Mouse (Mus musculus) right cerebral cortex, postnatal 4 days (tissue): ENCODE measurements around the gene Gbx1.

Experiments
- DNase-seq: peaks from one replicate; pipeline ENCODE4 v3.0.0-alpha.2; 2022

The Gbx1 gene

GRCm38 (mm10) chr5:24474723-24475261 is 52.2 kb downstream of the Gbx1 start:
- DNase-seq, result peak; percentile 58

GRCm38 (mm10) chr5:24474025-24474722 is 52.8 kb downstream of the Gbx1 start:
- DNase-seq, result no peak

- DNase-seq, result no peak
Observed at GRCm38 (mm10) chr5:24472884-24473619, 54.0 kb downstream of the Gbx1 start.

GRCm38 (mm10) chr5:24470600-24470999 is 56.4 kb downstream of the Gbx1 start:
- DNase-seq, result peak; percentile 79

- no peak for DNase-seq
Observed at GRCm38 (mm10) chr5:24466762-24467161, 60.2 kb downstream of the Gbx1 start.

GRCm38 (mm10) chr5:24455613-24456012 is 71.4 kb downstream of the Gbx1 start:
- no peak for DNase-seq

- no peak for DNase-seq
Observed at GRCm38 (mm10) chr5:24455076-24455475, 71.9 kb downstream of the Gbx1 start.

GRCm38 (mm10) chr5:24453985-24454303 is 73.1 kb downstream of the Gbx1 start:
- no peak for DNase-seq

- no peak for DNase-seq
Observed at GRCm38 (mm10) chr5:24453283-24453984, 73.6 kb downstream of the Gbx1 start.
